Mouse (Mus musculus): ENCODE measurements at regions not wholly inside any gene's neighbourhood (a gene's known extent, or its start where the extent isn't known, plus 50 kb on each side); places are given as distances from the start of the nearest gene placed in this dataset.

DNA sequence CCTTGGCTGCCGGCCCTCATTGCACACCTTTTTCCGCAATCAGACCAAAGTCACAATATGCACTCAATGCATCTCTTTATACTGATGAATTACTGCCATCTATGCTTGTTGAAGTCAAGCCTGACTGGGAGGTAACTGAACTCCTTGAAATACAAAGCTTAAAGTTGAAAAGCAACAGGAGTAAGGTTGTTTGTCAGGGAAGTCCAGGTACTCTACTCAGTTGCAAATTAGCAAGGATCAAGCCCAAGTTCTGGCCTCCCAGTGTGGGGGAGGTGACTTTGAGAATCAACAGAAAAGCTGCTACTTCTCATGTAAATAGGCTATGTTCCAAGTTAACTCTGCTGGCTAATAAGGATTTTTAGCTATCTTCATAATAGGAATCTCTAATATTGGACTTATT lies 151.0 kb upstream of the Gm49339 start:
- H3K27ac ChIP-seq (ENCODE audit: insufficient read depth, low read depth, low read length, poor library complexity, severe bottlenecking) = no peak overlapping the region; the same call in 1 of the 2 replicates
- no peak overlapping the region for H3K4me3 ChIP-seq (ENCODE audit: insufficient read depth in 1 of 2, low read depth in 1 of 2, low read length in 2 of 2, poor library complexity in 1 of 2, severe bottlenecking in 1 of 2)
- no peak overlapping the region for H3K9ac ChIP-seq (ENCODE audit: insufficient read depth, low read depth, low read length, poor library complexity, severe bottlenecking)
- H3K4me1 ChIP-seq (ENCODE audit: control insufficient read depth in 2 of 2, insufficient read depth in 2 of 2, low read length in 2 of 2, poor library complexity in 1 of 2) = no peaks in the 10 kb centered on the region
- no peaks in the 10 kb centered on the region for H3K9me3 ChIP-seq (ENCODE audit: control insufficient read depth, insufficient read depth, low read depth, low read length)
- TF ChIP-seq MAFK (IDR thresholded peaks at IDR 0.05; ENCODE audit: insufficient read depth, low read depth, low read length) = no peak
- TF ChIP-seq ZC3H11A (IDR thresholded peaks at IDR 0.05; ENCODE audit: borderline replicate concordance, low read depth, low read length) = no peak
- no peak for TF ChIP-seq CHD2 (IDR thresholded peaks at IDR 0.05; ENCODE audit: low read depth, low read length)
- TF ChIP-seq HCFC1 (IDR thresholded peaks at IDR 0.05; ENCODE audit: borderline replicate concordance, insufficient read depth, low read length) = no peak
- TF ChIP-seq ZNF384 (IDR thresholded peaks at IDR 0.05; ENCODE audit: low read depth, low read length) = no peak
- in situ Hi-C loops (cut with MboI; ENCODE audit: low sequenced_read_pairs in 2 of 2, unreplicated experiment in 2 of 2) = no loop called here
- H3K36me3 ChIP-seq (ENCODE audit: control insufficient read depth, insufficient read depth, low read length, poor library complexity, severe bottlenecking) = no peaks in the 10 kb centered on the region
- DNase-seq (ENCODE audit: low read depth, low spot score) = no peak
